Mouse (Mus musculus) E14TG2a.4 (cell line): ENCODE measurements around the gene Apba1.

ENCODE experiments used
- H3K27me3 ChIP-seq: 2 replicates; pipeline ENCODE4 v1.6.1; 2014; ENCODE audit warnings: low read length, control low read depth; ENCODE audit not compliant: insufficient read depth
- H3K36me3 ChIP-seq: 2 replicates; pipeline ENCODE4 v1.6.1; 2014; ENCODE audit warnings: low read length, control low read depth; ENCODE audit not compliant: insufficient read depth
- H3K4me1 ChIP-seq: replicated peaks from 2 replicates; pipeline ENCODE4 v1.6.1; 2014; ENCODE audit warnings: low read depth, low read length, control low read depth
- H3K4me3 ChIP-seq: replicated peaks from 2 replicates; pipeline ENCODE4 v1.5.1; 2014; ENCODE audit warnings: mild to moderate bottlenecking, low read length
- H3K9me3 ChIP-seq: 2 replicates; pipeline ENCODE4 v1.6.1; 2014; ENCODE audit warnings: low read length, control low read depth
- CTCF ChIP-seq: conservative IDR thresholded peaks from 2 replicates; pipeline ENCODE4 v1.5.1; 2014; ENCODE audit warnings: low read length
- NANOG ChIP-seq: IDR thresholded peaks from 2 replicates; pipeline ENCODE4 v1.6.1; 2014; ENCODE audit warnings: borderline replicate concordance, low read length, mixed read lengths
- POU5F1 ChIP-seq: IDR thresholded peaks from 2 replicates; pipeline ENCODE4 v1.6.1; 2014; ENCODE audit warnings: low read length, borderline replicate concordance

Gene Apba1

GRCm38 (mm10) chr19:23987291-23987690, 228.6 kb downstream of the Apba1 start:
- Histone ChIP-seq H3K9me3 (no peaks in the 10 kb centered on the region), H3K27me3 (peaks cover 4% of the 10 kb centered on the region), H3K36me3 (no peaks in the 10 kb centered on the region), H3K4me1 (no peaks in the 10 kb centered on the region), H3K4me3 (no peak overlapping the region)
- no peak for TF ChIP-seq NANOG
- TF ChIP-seq CTCF = no peak
- no peak for TF ChIP-seq POU5F1

GRCm38 (mm10) chr19:23988166-23988565, 229.5 kb downstream of the Apba1 start:
- Histone ChIP-seq H3K27me3 (peaks cover 3% of the 10 kb centered on the region), H3K36me3 (no peaks in the 10 kb centered on the region), H3K4me1 (no peaks in the 10 kb centered on the region), H3K4me3 (no peak overlapping the region), H3K9me3 (no peaks in the 10 kb centered on the region)
- TF ChIP-seq NANOG (no peak), POU5F1 (no peak), CTCF (no peak)

- Histone ChIP-seq H3K36me3 (no peaks in the 10 kb centered on the region), H3K9me3 (no peaks in the 10 kb centered on the region), H3K4me1 (no peaks in the 10 kb centered on the region), H3K27me3 (no peaks in the 10 kb centered on the region), H3K4me3 (no peak overlapping the region)
- TF ChIP-seq CTCF (no peak), NANOG (no peak), POU5F1 (no peak)
Measured at GRCm38 (mm10) chr19:23995766-23996399, 237.2 kb downstream of the Apba1 start.
